Mouse (Mus musculus) lung, embryonic 15.5 days (tissue): ENCODE data around the gene Acss1. TPM values are rescaled to one million over a fixed set of nuclear protein-coding genes. Genes with fewer than 3 reads are reported as not detected.

Experiments
- ATAC-seq: fragments of 200-750 bp; cut with Nextera tagmentation; 2 replicates; pipeline ENCODE4 v1.8.0; 2017; ENCODE audit warnings: moderate number of reproducible peaks, borderline replicate concordance; ENCODE audit not compliant: low FRiP score, low TSS enrichment; ENCODE audit errors: extremely low read depth
- H3K27ac ChIP-seq: fragments of 300-500 bp; sonication (generic); 2 replicates; pipeline ENCODE4 v1.5.1; 2015; ENCODE audit warnings: moderate library complexity, mild to moderate bottlenecking, inconsistent platforms
- H3K27me3 ChIP-seq: fragments of 300-500 bp; sonication (generic); 2 replicates; pipeline ENCODE4 v1.6.1; 2015; ENCODE audit warnings: inconsistent platforms
- H3K36me3 ChIP-seq: fragments of 300-500 bp; sonication (generic); 2 replicates; pipeline ENCODE4 v1.6.1; 2015; ENCODE audit warnings: inconsistent platforms
- H3K4me1 ChIP-seq: fragments of 300-500 bp; sonication (generic); 2 replicates; pipeline ENCODE4 v1.6.1; 2015; ENCODE audit warnings: inconsistent platforms
- H3K4me2 ChIP-seq: fragments of 300-500 bp; sonication (generic); 2 replicates; pipeline ENCODE4 v1.6.1; 2015; ENCODE audit warnings: inconsistent platforms, mild to moderate bottlenecking, moderate library complexity
- H3K4me3 ChIP-seq: fragments of 300-500 bp; sonication (generic); 2 replicates; pipeline ENCODE4 v1.5.1; 2015; ENCODE audit warnings: mild to moderate bottlenecking, inconsistent platforms
- H3K9ac ChIP-seq: fragments of 300-500 bp; sonication (generic); 2 replicates; pipeline ENCODE4 v1.6.1; 2015; ENCODE audit warnings: inconsistent platforms
- H3K9me3 ChIP-seq: fragments of 300-500 bp; sonication (generic); 2 replicates; pipeline ENCODE4 v1.6.1; 2016; ENCODE audit warnings: inconsistent platforms
- WGBS: fragments of 180-500 bp; shearing (Covaris S2); methylation state at CpG from one replicate; pipeline ENCODE4 v1.1.7; 2015; 5-methylcytosine and 5-hydroxymethylcytosine counted together
- polyA plus RNA-seq: library from polyadenylated mRNA; unstranded; fragments of >200 nt; fragmentation: Nextera tagmentation; extraction: Ambion mirVana; gene quantifications from 2 replicates; pipeline ENCODE4 v1.2.1, GENCODE M21; 2015

Acss1 gene
- polyA plus RNA-seq, 1 experiment from 2014 or later: 8.8 TPM

- no peak overlapping the region for H3K4me2 ChIP-seq
- ATAC-seq: no peak
- WGBS: 14% methylated on average over 7 of the region's 7 CpGs
These were observed 17.7 kb downstream of the Acss1 start for GRCm38 (mm10) chr2:150650511-150651074.

GRCm38 (mm10) chr2:150648300-150648895 lies 19.9 kb downstream of the Acss1 start:
- H3K4me1 ChIP-seq: no peaks in the 10 kb centered on the region
- no peak overlapping the region for H3K4me2 ChIP-seq
- no peaks in the 10 kb centered on the region for H3K36me3 ChIP-seq
- WGBS: 55% methylated on average over 13 of the region's 13 CpGs
- no peak overlapping the region for H3K27ac ChIP-seq
- H3K9ac ChIP-seq: no peak overlapping the region
- no peak for ATAC-seq
- no peak overlapping the region for H3K4me3 ChIP-seq
- no peaks in the 10 kb centered on the region for H3K9me3 ChIP-seq
- H3K27me3 ChIP-seq: no peaks in the 10 kb centered on the region

More at GRCm38 (mm10) chr2:150650511-150651074, 17.7 kb downstream of the Acss1 start:
- Histone ChIP-seq H3K9ac (no peak overlapping the region), H3K27ac (no peak overlapping the region), H3K4me3 (no peak overlapping the region), H3K36me3 (no peaks in the 10 kb centered on the region), H3K9me3 (no peaks in the 10 kb centered on the region), H3K27me3 (no peaks in the 10 kb centered on the region), H3K4me1 (no peaks in the 10 kb centered on the region)

GRCm38 (mm10) chr2:150647681-150648299 lies 20.5 kb downstream of the Acss1 start:
- Histone ChIP-seq H3K4me1 (no peaks in the 10 kb centered on the region), H3K9me3 (no peaks in the 10 kb centered on the region), H3K4me3 (no peak overlapping the region), H3K9ac (no peak overlapping the region), H3K27me3 (no peaks in the 10 kb centered on the region), H3K27ac (no peak overlapping the region), H3K36me3 (no peaks in the 10 kb centered on the region), H3K4me2 (no peak overlapping the region)
- WGBS: 70% methylated on average over 14 of the region's 14 CpGs
- no peak for ATAC-seq

- no peaks in the 10 kb centered on the region for H3K27me3 ChIP-seq
- no peak overlapping the region for H3K9ac ChIP-seq
- H3K4me2 ChIP-seq: no peak overlapping the region
- no peaks in the 10 kb centered on the region for H3K4me1 ChIP-seq
- no peak overlapping the region for H3K27ac ChIP-seq
- no peak for ATAC-seq
- WGBS: 75% methylated on average over 8 of the region's 8 CpGs
- H3K4me3 ChIP-seq: no peak overlapping the region
- no peaks in the 10 kb centered on the region for H3K9me3 ChIP-seq
- H3K36me3 ChIP-seq: no peaks in the 10 kb centered on the region
These were observed 21.7 kb downstream of the Acss1 start for GRCm38 (mm10) chr2:150646411-150647121.

GRCm38 (mm10) chr2:150645225-150645624 lies 23.1 kb downstream of the Acss1 start:
- H3K9me3 ChIP-seq: no peaks in the 10 kb centered on the region
- no peak overlapping the region for H3K9ac ChIP-seq
- no peaks in the 10 kb centered on the region for H3K4me1 ChIP-seq
- H3K27me3 ChIP-seq: no peaks in the 10 kb centered on the region
- ATAC-seq: no peak
- H3K36me3 ChIP-seq: no peaks in the 10 kb centered on the region
- WGBS: 84% methylated on average over 4 of the region's 4 CpGs
- H3K27ac ChIP-seq: no peak overlapping the region
- H3K4me2 ChIP-seq: no peak overlapping the region
- H3K4me3 ChIP-seq: no peak overlapping the region

- no peak overlapping the region for H3K27ac ChIP-seq
- ATAC-seq: peak; percentile 51; the same call in 1 of the 2 replicates
- no peaks in the 10 kb centered on the region for H3K4me1 ChIP-seq
- H3K4me2 ChIP-seq: no peak overlapping the region
- H3K36me3 ChIP-seq: no peaks in the 10 kb centered on the region
- H3K4me3 ChIP-seq: no peak overlapping the region
- WGBS: 63% methylated on average over 8 of the region's 8 CpGs
- no peaks in the 10 kb centered on the region for H3K9me3 ChIP-seq
- H3K9ac ChIP-seq: no peak overlapping the region
- no peaks in the 10 kb centered on the region for H3K27me3 ChIP-seq
These were observed 24.4 kb downstream of the Acss1 start for GRCm38 (mm10) chr2:150643726-150644415.

GRCm38 (mm10) chr2:150643166-150643565 lies 25.1 kb downstream of the Acss1 start:
- H3K27ac ChIP-seq: no peak overlapping the region
- no peak for ATAC-seq
- H3K4me1 ChIP-seq: no peaks in the 10 kb centered on the region
- 83% methylated on average over 1 of the region's 1 CpGs for WGBS
- H3K4me3 ChIP-seq: no peak overlapping the region
- H3K27me3 ChIP-seq: no peaks in the 10 kb centered on the region
- H3K9me3 ChIP-seq: no peaks in the 10 kb centered on the region
- no peak overlapping the region for H3K4me2 ChIP-seq
- H3K36me3 ChIP-seq: no peaks in the 10 kb centered on the region
- no peak overlapping the region for H3K9ac ChIP-seq

GRCm38 (mm10) chr2:150638370-150638733 lies 29.9 kb downstream of the Acss1 start:
- Histone ChIP-seq H3K36me3 (no peaks in the 10 kb centered on the region), H3K9ac (no peak overlapping the region), H3K4me3 (no peak overlapping the region), H3K4me2 (no peak overlapping the region), H3K27ac (no peak overlapping the region), H3K27me3 (no peaks in the 10 kb centered on the region), H3K9me3 (no peaks in the 10 kb centered on the region), H3K4me1 (no peaks in the 10 kb centered on the region)
- 47% methylated on average over 2 of the region's 2 CpGs for WGBS
- no peak for ATAC-seq

GRCm38 (mm10) chr2:150637702-150638369 lies 30.5 kb downstream of the Acss1 start:
- no peaks in the 10 kb centered on the region for H3K36me3 ChIP-seq
- H3K27me3 ChIP-seq: no peaks in the 10 kb centered on the region
- no peaks in the 10 kb centered on the region for H3K9me3 ChIP-seq
- H3K4me3 ChIP-seq: no peak overlapping the region
- WGBS: 63% methylated on average over 6 of the region's 6 CpGs
- H3K9ac ChIP-seq: no peak overlapping the region
- H3K4me1 ChIP-seq: no peaks in the 10 kb centered on the region
- H3K27ac ChIP-seq: no peak overlapping the region
- no peak for ATAC-seq
- H3K4me2 ChIP-seq: no peak overlapping the region

- WGBS: 61% methylated on average over 3 of the region's 3 CpGs
- H3K9me3 ChIP-seq: no peaks in the 10 kb centered on the region
These were observed 32.3 kb downstream of the Acss1 start for GRCm38 (mm10) chr2:150635877-150636446.

GRCm38 (mm10) chr2:150629255-150629654 lies 39.0 kb downstream of the Acss1 start:
- no peak overlapping the region for H3K9ac ChIP-seq
- no peaks in the 10 kb centered on the region for H3K9me3 ChIP-seq
- H3K4me1 ChIP-seq: no peaks in the 10 kb centered on the region
- H3K4me2 ChIP-seq: no peak overlapping the region
- H3K4me3 ChIP-seq: no peak overlapping the region
- H3K27me3 ChIP-seq: no peaks in the 10 kb centered on the region
- no peak for ATAC-seq
- no peak overlapping the region for H3K27ac ChIP-seq
- no peaks in the 10 kb centered on the region for H3K36me3 ChIP-seq
- 75% methylated on average over 4 of the region's 4 CpGs for WGBS

More at GRCm38 (mm10) chr2:150635877-150636446, 32.3 kb downstream of the Acss1 start:
- Histone ChIP-seq H3K4me3 (no peak overlapping the region), H3K4me1 (no peaks in the 10 kb centered on the region), H3K36me3 (no peaks in the 10 kb centered on the region), H3K4me2 (no peak overlapping the region), H3K27ac (no peak overlapping the region), H3K27me3 (no peaks in the 10 kb centered on the region), H3K9ac (no peak overlapping the region)
- no peak for ATAC-seq
